Mouse (Mus musculus) urinary bladder, adult 18-20 months (tissue): ENCODE results near the gene Sec16b.

Experiments used
- DNase-seq, 2 experiments: peaks; one replicate each; pipeline ENCODE4 v3.0.0; 2022; ENCODE audit warnings: low spot score in 2 of 2, mixed read lengths in 2 of 2

Sec16b gene

DNA sequence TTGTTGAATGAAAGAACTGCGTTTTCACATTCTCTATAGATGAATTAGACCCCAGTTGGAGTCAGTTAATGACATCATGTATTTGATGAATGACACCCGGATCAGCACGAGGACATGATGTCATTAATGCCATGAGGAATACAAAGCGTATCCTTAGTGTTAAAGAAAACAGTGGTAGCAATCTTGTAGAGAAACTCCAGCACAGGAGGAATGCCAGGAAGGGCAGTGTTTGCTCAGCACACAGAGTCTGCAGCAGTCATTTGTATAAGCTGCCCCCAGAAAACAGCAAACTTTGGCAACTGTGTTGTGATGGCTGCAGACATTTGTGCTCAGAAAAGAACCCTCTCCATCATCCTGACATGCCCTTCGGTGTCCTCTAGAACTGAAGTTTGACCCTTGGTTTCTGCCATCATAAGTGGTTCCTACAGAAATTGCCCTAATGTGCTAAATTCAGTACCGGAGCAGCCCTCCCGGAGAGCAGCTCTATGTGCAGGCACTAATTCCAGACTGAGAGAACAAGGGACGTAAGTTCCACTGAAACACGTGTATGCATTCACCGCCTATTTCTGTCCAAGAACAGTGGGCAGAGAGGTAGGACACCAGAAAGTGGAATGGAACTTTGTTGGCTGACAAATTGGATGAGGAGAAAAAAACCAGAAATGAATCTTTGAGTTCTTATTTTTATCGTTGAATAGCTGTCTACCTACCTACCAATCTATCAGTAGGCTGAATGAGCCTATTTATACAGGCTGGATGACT, 6.3 kb downstream of the Sec16b start:
- DNase-seq: no peak

DNA sequence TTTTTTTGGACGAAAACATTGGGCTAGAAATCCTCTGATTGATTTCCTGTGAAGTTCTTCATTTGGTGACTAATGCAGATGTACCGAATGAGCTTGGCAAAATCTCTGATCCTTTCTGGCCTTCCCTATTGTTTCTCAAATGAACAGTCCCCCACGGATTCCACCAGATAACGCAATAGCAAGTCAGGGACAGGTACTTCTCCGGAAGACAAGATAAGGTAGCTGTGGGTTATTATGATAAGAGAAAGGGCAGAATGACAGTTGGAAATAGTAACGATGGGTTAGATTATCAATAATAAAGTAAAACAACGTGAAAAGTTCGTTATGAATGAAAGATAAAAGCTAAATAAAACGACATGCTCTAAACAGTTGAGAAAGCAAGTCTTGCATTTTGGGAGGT, 7.0 kb downstream of the Sec16b start:
- DNase-seq: no peak

DNA sequence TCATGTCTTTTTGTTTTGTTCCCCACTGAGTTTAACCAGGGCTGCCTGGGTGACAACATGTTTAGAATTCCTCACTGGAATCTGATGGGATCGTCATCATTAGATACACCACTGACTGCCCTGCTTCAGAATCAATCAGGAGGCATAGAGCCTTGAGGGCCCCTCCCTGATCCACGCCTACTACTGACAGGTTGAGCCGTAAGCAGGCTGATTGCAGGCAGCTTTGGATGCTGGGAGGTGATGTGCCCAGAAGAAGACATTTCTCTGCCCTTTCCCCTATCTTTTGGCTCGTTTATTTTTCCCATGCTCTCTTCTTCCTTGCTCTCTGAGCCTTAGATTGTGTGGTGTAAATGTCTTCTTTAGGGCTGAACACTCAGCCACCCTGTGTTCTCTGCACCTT, 7.8 kb downstream of the Sec16b start:
- DNase-seq: no peak

DNA sequence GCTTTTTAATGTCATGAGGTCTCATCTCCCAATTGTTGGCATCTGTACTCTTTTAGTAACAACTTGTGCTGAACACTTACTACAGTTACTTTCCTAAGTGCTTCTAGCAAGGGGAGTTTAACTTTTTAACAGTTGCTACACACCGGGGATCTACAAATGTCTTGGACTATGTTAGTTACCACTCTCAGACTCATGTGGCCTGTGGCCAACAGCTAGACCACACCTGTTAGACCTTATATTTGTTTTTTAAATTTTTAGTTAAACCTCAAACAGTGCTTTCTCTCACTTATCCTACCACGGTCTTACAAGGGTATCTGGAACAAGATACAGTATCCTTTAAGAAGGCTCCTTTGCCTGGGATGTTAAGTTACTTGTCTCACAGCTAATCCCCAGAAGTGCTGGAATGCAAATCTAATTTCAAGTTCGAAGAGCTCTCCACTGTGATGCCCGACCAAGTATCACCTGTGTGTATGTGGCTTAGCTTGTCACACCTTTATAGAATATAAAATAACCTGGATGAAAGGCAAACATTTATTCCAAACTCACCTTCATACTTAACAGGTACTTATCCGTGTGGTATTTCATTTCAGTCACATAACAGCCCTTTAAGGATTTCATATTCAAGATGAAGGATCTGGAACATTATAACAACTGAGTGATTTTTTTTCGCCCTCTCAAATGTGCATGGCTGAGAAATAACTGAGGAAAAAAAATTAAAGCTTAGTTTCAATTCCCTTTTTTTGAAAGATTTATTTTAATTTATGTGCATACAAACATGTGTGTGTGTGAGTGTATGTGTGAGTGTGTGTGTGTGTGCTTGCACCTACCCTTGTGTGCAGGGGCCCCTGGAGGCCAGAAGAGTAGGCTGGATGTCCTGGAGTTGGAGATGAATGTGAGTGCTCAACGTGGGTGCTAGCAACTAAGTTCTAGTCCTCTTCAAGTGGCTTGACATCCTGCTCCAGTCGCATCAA, 10.6 kb downstream of the Sec16b start:
- DNase-seq: no peak

DNA sequence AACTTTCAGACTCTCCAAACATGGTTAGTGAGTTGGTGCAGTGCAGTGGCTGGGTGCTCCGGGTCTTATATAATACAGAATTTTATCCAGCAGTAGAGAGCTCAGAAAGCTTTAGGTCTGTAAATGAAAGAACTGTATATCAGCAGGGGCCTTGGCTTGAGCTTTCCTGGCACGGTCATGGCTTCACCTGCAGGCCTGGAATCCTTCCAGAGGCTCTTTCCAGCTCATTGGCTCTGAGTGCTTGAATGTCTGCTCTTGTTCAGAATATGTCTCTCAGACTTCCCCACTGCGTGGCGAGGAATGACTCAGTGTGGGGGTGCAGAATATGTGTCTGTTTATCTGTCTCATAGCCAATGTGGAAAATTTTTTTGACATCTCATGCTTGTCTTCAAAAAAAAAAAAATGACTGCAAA, 11.6 kb downstream of the Sec16b start:
- DNase-seq: no peak

DNA sequence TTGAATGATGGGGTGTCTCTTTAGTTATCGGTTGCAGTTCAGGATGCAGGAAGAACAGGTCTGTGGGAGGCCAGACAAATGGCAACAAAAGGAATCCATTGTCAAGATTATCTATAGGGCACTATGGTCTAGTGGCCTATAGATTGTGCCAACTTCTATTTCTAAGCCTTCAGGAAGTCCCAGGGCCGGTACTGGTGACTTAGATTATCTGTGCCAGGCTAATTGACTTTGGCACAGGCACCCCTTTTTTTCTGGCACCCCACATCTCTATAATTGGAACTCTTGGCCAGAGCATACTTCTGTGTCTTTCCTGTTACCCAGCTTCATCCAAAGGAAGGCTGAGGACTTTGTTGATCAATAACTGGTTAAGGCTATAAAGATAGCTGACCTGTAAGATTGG, 12.9 kb downstream of the Sec16b start:
- DNase-seq: no peak

DNA sequence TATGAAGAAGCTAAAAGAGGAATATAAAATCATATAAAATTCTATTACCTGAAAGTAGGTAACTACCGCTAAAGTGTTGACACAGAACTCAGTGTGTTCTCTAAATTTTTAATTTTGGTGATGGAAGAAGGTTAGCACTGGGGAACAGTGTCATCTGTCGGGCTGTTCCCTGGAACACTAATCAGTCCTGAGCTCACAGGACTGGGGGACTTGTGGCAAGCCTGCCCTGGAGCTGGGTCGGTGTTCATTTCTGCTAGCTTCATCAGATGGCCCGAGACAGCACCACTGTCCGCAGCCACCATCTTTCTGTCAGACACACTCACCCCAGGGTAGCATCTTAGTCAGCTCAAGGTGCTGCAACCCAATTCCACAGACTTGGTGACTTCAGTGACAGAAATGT, 15.8 kb downstream of the Sec16b start:
- no peak for DNase-seq

DNA sequence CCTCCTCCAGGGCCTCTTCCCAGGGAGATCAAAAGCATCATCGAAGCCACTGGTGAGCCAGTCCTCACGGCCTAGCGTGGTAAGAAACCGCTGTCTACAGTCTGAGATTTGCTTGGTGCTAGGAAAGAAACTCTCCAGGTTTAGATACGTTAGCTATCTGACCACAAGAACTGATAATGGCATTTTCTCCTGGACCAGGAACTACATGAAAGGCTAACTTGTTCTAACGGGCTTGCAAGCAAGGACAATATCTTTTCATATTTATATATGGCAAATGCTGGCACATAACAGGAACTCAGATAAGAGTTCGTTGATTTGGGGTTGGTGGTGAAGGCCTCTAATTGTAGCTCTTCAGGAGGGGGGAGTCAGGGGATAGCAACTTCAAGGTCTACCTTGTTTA, 18.2 kb downstream of the Sec16b start:
- DNase-seq: no peak

DNA sequence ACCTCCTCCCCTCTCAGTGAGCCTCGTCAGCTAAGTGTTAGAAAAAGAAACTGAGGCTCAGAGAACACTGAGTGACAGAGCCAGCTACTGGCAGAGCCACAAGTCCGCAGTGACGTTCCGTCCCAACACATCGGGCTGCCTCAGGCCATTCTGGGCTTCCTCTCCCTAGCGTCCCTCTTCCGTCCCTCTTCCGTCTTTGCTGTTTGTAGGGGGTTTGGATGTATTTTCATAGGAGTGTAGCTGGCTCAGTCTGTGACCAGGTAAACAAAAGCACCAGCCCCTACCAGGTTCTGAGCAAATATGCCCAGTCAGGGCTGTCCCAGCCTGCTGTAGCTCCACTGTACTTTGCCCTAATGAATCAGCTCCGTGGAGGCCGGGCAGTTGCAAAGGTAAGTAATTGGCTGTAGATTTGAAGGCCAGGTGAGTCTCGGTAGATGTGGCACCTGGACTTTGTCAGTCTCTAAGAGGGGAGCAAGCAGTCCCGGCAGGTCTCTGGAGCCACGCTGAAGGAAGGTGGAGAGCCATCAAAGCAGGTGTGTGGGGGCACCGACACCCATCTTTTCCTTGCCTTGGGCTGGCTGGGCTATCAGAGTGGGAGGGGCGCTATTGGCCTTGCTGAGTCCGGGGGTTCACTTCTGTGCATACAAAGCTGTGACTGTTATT, 19.3 kb downstream of the Sec16b start:
- peak in 1 of 2 experiments; percentile 33 for DNase-seq

DNA sequence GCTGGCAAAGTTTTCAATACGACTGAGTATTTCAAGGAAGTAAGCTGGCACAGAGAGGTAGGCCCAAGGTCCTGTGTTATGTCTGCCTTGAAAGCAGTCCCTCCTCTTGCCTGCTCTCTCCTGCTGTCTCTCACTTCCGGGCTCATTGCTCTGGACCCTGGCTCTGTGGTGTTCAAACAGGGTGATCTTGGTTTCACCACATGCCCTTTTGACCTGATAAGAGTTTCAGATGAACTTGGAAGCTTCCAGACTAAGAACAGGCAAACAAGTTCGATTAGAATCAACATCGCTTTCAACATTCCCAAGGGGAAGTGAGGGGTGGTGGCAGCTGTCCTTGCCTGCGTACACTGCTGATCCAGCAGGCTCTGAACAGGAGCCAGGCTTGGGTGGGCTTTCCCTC, 20.1 kb downstream of the Sec16b start:
- DNase-seq: no peak

DNA sequence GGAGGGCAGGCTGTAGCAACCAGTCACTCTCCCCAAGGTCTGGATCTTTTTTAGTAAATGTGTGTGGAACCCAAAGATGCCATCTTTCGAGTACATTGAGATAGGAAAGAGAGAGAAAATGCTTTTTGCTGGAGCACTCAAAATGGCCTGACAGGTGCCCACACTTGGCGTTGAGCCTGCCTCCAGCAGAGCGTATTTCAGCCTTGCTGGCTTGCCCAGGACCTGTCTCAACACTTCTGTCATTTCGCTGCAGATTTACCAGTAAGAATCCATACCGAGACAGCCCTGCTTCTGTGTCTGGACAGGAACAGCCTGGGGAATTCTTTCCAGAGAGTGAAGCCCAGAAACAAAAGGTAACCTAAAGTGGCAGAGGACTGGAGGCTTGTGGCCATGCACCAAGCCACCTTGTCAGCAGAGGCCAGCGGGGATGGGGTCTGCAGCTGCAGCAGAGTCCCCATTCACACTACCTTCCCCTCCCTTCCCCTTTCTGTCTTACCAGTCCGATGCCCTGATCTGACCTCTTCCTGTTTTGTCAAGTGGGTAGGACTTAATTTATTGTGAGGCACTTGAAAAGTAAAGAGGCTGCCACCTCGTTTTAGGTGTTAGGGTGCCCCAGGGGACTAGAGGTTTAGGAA, 26.4 kb downstream of the Sec16b start:
- no peak for DNase-seq

DNA sequence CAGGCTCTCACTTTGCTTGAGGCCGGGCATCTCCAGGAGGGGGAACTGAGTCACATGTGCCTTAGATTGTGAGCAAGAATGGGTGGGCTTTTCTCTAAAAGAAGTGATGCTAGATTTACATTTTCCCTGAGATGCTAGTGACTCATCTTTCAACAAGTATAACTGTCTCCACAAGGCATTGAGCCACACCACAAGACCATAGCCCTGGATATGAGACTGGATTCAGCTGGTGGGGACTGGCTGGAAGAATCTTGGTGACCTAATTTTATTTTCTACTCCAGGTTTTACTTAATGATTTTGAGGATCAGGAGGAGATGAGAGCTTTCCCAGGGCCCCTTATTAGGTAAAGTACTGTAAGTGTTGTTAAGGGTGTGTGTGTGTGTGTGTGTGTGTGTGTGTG, 29.0 kb downstream of the Sec16b start:
- no peak for DNase-seq

DNA sequence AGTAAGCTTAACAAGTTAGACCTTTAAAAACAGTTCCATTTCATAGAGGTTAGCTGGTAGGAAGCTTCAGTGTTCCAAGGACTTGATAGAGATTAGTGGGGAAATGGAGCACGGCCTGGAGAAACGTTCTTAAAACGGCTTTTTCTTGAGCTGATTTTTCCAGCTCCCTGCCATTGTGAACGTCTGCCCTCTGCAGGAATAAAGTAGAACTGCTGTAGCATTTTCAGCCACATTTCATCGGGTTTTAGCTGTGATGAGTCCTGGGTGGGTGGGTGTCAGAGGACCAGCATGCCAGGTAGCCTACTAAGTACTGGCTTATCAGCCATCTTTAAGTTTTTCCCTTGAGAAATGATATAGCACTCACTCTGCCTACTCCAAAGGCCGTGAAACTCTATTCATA, 29.9 kb downstream of the Sec16b start:
- no peak for DNase-seq

DNA sequence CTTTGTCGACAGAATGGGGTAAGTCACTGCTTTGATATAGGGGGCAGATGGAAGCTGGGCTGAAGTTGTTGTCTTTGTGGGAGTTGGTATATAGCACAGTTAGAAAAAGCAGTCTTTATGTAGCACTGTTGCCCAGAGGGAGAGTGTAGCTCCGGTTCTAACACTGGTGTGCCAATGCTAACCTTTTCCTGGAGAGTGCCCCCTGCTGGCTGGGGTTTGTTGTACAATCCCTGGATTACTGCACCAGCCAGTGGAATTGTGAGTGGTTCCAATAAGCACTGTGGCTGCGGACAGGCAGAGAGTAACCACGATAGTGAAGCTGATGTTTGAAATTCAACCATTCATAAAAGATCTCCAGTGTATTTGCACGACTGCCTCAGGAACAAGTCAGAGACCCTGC, 31.1 kb downstream of the Sec16b start:
- DNase-seq: no peak

DNA sequence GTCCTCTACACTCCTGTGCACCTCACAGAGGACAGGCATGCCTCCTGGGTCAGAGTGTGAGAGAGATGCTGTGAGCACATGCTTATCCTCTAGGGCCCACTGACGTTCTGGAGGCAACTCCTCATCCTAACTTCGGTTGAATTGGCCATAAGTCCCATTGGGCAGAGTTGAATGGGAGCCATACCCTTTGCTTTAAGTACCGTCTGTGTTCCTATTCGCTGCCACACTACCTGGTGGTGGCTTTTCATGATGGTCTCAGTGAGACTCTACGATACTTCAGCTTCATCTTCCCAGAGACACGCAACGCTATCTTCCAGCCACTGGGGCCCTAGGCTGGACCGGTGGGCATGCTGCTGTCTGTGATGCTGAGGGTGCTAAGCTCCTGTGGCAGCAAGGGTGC, 38.5 kb downstream of the Sec16b start:
- no peak for DNase-seq

DNA sequence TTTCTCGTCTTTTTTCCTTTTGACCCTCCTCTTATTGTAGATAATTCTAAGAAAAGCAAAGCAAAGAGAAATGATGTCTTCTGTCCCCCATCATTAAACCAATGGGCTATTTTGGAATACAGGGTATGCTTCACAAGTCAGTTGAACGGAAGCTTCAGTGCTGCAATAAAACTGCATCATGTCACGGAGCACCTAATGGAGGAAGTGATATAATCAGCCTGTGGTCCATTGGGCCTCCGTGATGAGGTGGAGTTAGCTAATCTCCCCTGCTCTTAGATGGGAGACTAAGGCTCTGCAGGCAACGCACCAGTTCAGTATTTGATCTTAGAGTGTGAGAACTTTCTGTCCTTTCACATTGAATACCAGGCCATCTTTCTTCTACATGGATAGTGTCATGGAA, 41.1 kb downstream of the Sec16b start:
- no peak for DNase-seq

DNA sequence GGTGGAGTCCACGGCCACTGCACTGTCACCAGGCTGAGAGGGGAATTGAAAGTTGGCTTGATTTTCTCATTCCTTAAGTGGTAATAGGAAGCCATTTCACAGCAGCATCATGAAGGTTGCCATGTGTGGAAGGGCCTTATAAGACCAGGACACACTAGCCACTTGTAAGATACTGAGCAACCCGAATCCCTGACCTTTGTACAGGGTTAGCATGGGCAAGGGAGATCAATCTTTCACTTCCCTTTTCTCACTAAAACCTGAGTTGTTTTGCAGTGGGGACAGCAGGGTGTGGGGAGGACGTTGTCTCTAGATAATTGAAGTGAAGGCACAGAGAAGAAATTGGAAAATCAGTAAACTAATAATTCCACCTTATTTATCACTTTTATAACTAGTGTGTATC, 43.2 kb downstream of the Sec16b start:
- DNase-seq: no peak

DNA sequence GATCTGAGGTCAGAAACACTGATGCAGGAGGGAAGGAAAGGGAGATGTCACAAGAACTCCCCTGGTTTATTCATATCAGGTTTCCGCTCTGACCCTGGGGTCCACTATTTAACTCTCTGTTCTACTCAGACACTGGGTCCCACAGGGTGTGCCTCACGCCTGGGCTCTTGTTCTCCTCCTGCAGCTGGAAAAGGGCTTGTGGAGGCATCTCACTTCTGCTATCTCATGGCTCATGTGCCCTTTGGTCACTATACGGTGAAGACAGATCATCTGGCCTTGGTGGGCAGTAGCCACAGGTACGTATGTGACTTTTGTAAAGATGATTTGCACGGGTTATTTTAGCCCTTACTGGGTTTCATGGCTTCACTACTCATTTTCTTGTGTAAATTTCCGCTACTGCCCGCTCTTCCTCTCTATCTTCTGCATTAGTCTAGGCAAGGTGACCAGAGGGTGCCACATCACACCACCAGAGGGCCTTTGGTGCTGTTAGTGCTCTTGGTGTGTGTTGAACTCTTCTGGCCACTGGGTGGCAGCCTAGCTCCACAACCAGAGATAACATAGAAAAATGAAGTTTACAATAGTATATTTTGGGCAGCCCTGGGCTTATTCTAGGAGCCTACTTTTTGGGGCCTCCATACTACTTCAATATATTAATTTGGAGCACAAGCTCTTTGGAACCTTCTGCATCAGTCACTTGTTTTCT, 46.4 kb downstream of the Sec16b start:
- DNase-seq: no peak

DNA sequence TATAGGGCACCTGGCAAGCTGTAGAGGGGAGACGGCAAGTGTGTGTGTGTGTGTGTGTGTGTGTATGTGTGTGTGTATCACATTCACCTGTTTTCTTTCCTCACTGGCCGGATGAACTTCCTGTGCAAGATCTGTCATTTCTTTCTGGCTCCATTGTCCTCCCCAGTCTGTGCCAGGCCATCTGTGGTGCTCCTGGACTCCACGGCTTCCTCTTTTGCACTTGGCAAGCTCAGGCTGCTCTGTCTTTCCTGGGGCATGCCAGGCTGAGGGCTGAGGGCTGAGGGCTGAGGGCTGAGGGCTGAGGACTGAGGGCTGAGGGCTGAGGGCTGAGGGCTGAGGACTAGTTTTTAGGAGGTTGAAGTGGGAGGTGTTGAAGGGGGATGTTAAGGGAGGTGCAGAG, 47.6 kb downstream of the Sec16b start:
- no peak for DNase-seq

DNA sequence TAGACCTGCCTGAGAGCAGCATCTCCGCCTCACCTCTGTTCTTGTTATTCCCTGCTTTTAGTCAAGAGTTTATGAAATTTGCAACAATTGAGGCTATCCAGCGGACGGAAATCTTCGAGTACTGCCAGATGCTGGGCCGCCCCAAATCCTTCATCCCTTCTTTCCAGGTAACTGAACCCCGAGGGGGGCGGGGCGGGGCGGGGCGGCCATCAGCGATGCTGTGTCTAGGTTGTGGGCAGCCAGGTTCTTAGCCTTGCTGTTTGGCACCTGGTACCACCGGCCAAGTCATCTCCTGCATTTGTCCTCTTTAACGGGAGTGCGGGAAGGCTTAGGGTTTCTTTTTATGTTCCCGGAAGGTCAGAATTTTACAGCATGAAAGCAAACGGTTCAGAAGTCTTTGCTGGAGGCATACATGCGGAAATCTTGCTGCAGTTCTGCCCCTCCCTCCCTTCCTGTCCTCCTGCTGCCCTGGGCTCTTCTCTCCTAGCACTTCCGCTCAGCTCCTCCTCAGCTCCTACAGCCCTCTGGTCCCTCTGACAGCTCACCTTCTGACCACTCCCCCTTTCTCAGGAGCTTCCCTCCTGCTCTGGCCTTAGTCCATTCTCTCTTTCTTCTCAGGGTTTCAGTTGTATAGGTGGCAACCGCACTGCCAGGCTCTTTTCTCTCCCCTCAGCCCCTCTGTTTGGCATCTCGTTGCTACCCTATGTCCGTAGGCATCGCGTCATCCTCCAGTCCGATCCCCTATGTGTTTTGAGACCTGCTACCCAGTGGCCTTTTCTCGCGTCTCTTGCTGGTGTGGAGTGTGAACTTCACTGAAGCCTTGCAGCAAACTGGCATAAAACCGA, 48.4 kb downstream of the Sec16b start:
- DNase-seq: no peak
